Mouse (Mus musculus) heart, postnatal 25 days (tissue): Measurements from ENCODE around the gene Hlcs. TPM values are rescaled to one million over a fixed set of nuclear protein-coding genes. Genes with fewer than 3 reads are reported as not detected.

Experiments used
- DNase-seq: peaks from one replicate; pipeline ENCODE4 v3.0.0; 2022; ENCODE audit warnings: low spot score
- intact Hi-C: fragments of 180-260 bp; cut with DNase I; formaldehyde crosslinking; loops from one replicate; pipeline ENCODE4 v1.15.1; 2025
- total RNA-seq, 2 experiments: library from RNA; stranded (reverse); gene quantifications; 2 replicates each; pipeline ENCODE4 v1.2.3; 2021

Gene Hlcs
- total RNA-seq, 2 experiments from 2014 or later = 5.0 to 5.7 TPM

DNA sequence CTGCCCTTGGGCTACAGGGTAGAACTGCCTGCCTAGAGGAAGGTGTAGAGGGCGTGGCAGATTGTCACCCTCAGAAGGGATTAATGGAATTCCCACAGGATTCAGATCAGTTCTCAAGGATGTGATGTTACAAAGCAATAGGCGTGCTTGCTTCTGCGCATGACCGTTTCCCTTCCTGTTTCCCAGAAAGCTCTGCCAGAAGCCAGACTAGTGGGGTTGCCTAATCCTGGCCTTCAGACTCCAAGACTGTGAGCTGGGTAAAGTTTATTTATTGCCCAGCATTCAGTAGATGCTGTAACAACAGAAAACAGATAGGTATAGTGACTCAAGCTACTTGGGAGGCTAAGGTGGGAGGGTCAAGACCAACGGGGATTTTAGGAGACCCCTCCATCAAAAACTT, 15.3 kb downstream of the Hlcs start:
- intact Hi-C loops = no loop called here
- DNase-seq = no peak

DNA sequence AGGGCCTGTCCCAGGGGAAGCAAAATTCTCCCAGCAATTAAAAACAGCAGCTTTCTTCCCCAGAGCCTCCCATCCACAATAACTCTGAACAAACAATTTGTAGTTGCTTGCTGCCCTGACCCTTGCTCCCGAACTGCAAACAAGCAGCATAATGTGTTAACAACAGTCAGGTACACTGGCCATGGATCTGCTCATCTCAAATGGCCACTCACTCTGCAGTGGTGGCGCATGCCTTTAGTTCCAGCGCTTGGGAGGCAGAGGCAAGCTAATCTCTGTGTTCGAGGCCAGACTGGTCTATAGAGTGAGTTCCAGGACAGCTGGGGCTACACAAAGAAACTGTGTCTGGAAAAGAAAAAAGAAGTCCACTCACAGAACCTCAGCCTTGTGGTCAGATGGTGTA, 22.2 kb downstream of the Hlcs start:
- intact Hi-C loops = no loop called here
- DNase-seq = no peak

DNA sequence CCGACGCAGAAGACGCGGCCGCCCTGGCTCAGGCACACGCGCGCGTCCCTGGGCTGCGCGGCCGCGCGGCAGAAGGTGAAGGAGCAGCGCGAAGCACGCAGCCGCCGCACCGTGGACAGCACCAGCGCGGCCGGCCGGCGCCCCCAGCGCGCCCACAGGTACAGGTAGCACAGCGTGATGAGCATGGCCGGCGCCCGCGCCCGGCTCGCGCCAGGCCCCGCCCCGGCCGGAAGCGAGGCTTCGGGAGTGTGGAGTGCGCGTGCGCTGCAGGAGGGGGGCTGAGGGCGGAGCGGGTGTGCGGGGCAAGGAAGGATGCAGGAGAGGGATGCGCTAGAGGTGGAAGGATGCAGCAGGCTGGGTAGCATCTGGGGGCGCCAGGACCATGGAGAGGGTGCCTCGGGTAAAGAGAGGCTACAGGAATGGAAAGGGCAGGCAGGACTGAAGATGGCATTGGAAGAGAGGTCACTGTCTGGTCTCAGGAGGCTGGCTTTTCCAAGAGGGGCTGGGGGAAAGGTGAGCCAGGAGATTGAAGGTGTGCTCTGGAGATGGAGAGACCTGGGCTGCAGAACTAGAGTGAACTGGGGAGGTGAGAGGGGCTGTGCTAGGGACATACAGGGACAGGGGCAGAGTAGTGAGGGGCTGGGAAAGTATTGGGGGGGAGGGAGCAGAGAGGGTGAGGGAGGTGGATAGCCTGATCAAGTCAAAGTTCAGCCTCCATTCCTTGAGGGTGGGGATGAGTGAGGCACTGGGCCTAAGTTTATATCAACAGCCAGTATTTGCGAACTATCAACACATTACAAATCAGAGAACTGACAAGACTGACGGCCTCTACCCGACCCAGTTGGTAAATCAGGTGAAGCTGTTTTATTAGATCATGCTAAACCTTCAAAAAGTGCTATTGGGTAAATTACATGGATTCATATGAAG, 23.0 kb downstream of the Hlcs start:
- peak; percentile 55 for DNase-seq
- intact Hi-C loops = no loop called here

DNA sequence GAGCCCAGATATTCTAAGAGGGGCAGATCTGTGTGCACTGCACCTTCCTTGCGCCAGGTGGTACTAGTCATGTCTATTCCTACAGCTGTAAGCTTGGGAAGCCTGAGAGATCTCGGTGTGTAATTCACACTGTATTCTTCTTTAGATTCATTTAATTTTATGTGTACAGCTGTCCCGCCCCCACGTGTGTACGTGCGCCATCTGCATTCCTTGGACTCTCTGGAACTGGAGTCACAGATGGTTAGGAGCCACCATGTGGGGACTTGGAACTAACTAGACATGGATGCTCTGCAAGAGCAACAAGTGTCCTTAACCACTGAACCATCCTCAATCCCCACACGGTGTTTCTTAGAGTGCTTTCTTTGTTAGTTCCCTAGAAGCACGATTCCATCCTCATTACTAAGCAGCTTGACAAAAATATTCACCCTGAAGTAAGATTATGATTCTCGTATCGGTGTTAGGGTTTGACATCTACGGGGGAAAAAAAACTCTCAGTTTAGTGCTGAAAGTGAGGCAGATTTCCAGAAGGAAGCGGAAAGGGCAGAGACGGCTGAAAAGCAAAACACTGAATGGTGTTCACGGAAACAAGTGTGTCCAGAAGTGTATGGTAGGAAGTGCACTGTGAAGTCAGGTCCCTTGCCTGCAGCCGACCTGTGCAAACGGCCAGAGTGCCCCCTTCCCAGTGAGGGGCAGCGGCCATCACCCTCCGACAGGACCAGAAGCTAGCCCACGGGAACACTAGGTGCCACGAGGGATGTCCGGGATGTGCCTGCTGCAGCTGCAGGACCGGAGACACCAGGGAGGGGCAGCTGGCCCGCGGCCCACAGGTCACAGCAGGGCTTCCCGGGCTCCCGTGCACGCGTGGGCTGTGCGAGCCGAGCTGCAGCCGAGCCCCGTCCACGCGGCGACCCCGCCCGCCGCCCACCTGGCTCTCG, 24.0 kb downstream of the Hlcs start:
- intact Hi-C loops = no loop called here
- DNase-seq = no peak

DNA sequence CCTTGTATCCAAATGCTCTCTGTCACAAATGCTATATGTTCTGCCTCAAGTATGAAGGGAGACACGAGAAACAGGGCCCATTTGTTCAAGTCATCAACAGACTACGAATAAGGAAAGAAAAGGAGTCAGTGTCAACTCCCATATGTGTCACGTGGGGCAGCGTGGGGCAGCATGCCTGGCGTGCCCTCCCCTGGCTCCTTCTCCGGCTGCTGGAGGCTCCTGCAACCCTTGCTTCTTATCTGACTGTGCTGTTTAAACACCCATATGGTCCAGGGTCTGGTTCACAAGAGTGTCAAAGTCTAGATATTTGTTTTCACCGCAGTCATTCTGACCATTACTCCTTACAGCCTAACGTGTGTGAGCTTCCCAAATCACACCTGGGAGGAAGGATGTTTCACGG, 25.5 kb downstream of the Hlcs start:
- intact Hi-C loops = no loop called here

DNA sequence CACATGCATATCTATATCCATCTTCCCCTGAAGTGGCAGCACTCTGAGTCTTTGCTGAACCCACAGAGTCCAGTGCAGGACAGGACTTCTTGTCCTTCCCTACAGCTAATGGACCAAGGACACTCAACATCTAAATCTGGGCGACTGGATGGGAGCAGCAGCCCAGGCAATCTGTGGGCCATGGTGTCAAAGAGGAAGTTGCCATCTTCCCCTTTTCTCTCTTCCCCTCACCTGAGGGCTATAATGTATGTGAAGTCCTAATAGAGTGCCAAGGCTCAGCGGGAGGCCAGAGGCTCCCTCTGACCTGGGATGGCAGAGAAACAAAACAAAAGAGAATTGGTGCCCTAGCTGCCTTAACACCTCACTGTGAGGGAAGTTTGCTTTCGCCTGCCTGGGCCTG, 29.4 kb downstream of the Hlcs start:
- intact Hi-C loops = no loop called here
- no peak for DNase-seq

More for the DNA sequence above, 25.5 kb downstream of the Hlcs start:
- DNase-seq = no peak

- intact Hi-C loops = loop anchor here (1.0 kb wide), 1 partner anchor 58 kb away; no protein-coding TSS in a partner anchor
Observed at GRCm38 (mm10) chr16:94270826-94271225, 42.5 kb downstream of the Hlcs start.

DNA sequence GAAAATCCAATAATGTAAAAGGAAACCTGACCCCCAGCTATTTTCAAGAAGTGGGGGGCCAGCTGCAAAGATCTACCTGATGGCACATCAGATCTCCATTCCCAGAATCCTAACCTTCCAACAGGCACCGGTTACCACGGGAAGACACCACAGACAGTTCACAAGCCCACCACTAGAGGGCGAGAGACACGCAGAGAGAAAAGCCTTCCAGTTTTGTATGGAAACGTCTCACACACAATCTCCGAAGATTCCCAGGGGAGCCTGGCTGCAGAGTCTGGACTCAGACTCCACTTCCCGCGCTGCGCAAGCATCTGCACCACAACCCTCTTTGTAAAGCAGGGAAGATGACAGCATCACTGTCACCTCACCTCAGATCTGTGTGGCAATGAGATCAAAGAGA, 43.7 kb downstream of the Hlcs start:
- intact Hi-C loops = loop anchor here (1.0 kb wide), 3 partner anchors 45 to 63 kb away; no protein-coding TSS in a partner anchor
- DNase-seq = peak; percentile 67

More at GRCm38 (mm10) chr16:94270826-94271225, 42.5 kb downstream of the Hlcs start:
- DNase-seq = no peak

GRCm38 (mm10) chr16:94268205-94268604, 45.2 kb downstream of the Hlcs start:
- DNase-seq = no peak
- intact Hi-C loops = no loop called here

DNA sequence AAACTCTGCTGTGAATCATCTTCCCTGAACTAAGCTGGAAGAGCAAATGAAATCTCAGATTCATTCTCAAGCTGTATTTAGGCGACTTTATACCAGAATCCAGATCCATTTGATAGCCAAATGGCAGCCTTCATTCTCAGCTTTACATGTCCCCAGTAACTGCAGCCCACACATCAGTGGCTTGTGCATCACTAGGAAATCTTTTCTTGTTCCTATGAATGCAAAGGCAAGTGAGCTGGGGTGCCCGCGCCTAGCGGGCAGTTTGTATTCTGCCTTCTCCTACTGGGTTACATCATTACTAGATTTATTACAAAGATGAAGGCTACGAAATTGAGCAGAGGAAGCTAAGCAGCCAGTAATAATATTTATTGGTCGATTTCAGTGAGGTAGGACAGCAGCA, 48.8 kb downstream of the Hlcs start:
- DNase-seq = no peak
- intact Hi-C loops = no loop called here

- no peak for DNase-seq
- intact Hi-C loops = no loop called here
Observed at GRCm38 (mm10) chr16:94262501-94262900, 50.9 kb downstream of the Hlcs start.

GRCm38 (mm10) chr16:94260938-94261630, 52.3 kb downstream of the Hlcs start:
- DNase-seq = no peak
- intact Hi-C loops = no loop called here

DNA sequence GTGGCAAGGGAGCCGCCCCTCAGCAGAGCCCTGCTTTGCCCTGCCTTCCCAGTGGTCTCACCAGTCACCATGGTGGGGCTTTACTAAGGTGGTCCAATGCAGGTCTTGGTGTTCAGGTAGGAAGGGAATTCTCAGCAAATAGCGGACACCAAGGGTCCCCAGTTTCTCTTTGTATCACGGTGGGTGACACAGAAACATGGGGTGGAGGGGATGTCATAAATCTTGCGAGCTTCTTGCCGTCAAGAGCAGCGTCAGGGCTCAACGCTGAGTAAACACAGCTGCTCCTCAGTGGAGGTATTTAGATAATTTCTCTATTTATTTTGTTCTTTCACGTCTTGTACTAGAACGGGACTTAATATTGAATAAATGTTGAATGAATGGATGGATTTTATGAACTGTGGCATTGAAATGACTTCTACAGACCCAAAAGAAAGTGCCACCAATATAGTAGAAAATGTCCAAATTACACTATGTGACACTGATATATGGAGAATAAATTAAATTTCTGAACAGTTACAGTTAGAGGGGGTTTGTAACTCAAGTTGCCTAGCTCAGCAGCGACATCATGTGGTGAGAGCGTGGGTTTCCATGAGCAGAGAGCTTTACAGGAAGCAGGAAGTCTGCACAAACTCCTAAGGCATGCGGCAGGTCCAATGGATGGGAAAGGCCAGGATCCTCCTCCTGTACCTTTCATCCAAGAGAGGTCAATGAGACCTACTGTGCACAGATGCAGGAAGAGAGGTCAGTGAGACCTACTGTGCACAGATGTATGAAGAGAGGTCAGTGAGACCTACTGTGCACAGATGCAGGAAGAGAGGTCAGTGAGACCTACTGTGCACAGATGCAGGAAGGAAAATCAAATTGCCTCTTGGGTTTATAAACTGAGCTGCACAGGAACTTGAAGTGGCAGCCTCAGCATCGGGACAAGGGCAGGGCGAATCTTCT, 54.7 kb downstream of the Hlcs start:
- intact Hi-C loops = loop anchor here (1.0 kb wide), 2 partner anchors 219 to 320 kb away; no protein-coding TSS in a partner anchor
- peak; percentile 35 for DNase-seq

GRCm38 (mm10) chr16:94255592-94255991, 57.8 kb downstream of the Hlcs start:
- DNase-seq = no peak
- intact Hi-C loops = no loop called here

- DNase-seq = no peak
- intact Hi-C loops = no loop called here
Observed at GRCm38 (mm10) chr16:94255035-94255434, 58.3 kb downstream of the Hlcs start.

DNA sequence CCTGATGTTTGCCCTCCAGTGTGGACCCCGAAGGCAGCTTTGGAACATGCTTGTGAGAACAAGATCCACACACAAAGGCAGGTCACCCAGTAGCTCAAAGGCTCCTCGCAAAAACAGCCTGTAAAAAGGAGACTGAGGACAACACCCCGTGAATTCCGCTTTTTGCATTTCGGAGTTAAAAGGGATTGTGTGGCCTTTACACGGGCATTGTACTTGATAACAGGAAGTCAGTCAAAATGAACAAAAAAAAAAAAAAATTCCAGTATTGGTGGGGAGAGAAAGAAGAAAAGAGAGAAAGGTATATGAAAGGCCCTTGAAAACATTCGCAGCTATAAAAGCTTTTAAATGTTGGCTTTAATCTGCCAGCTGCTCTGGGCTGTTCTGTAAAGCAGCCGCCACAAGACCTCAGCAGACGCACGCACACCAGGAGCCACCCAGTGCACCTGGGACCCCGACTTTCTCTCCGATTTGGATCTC, 58.9 kb downstream of the Hlcs start:
- intact Hi-C loops = no loop called here
- no peak for DNase-seq

- intact Hi-C loops = no loop called here
- DNase-seq = no peak
Observed at GRCm38 (mm10) chr16:94253671-94254414, 59.5 kb downstream of the Hlcs start.

DNA sequence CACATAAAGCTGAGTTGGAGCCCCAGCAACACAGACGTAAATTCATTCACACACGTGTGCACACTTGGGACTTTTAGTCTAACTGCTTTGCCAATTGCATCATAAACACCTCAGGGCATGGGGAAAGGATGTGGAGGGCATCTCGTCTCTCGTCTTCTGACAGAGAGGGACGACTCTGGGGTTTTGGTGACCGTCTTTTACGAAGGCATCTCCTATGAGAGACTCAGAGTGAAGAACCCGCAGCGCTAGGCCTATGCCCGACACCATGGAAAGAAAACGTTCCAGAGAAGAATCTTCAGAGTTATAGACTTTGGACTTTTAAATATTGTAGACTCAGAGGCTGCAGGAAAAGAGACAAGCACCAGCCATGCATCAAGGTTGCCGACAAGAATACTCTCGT, 61.6 kb downstream of the Hlcs start:
- intact Hi-C loops = no loop called here
- DNase-seq = no peak
